Mouse (Mus musculus) MEL (cell line): ENCODE measurements around the gene Oscp1. TPM values are rescaled to one million over a fixed set of nuclear protein-coding genes. Genes with fewer than 3 reads are reported as not detected.

Source experiments
- DNase-seq: peaks from one replicate; pipeline ENCODE4 v3.0.0; 2011; ENCODE audit warnings: low read depth, low spot score
- H3K27ac ChIP-seq: 2 replicates; pipeline ENCODE4 v1.5.1; 2012; ENCODE audit warnings: low read depth, mild to moderate bottlenecking, control low read depth, low read length, moderate library complexity; ENCODE audit not compliant: control insufficient read depth
- H3K27me3 ChIP-seq, 2 experiments: fragments of 150-350 bp in 1 of 2; sonication (generic) in 1 of 2; 2 replicates each; pipeline ENCODE4 v1.6.1; 2012; ENCODE audit warnings: low read length in 2 of 2, mild to moderate bottlenecking in 2 of 2, improper control_type of control experiment in 1 of 2, moderate library complexity in 1 of 2; ENCODE audit not compliant: insufficient read depth in 2 of 2, control insufficient read depth in 1 of 2
- H3K36me3 ChIP-seq, 2 experiments: 2 replicates each; pipeline ENCODE4 v1.6.1; 2012 to 2014; ENCODE audit warnings: low read length in 2 of 2, improper control_type of control experiment in 1 of 2, inconsistent platforms in 1 of 2, mild to moderate bottlenecking in 1 of 2; ENCODE audit not compliant: insufficient read depth in 2 of 2, control insufficient read depth in 1 of 2
- H3K4me1 ChIP-seq, 2 experiments: fragments of 150-350 bp in 1 of 2; sonication (generic) in 1 of 2; 2 replicates each; pipeline ENCODE4 v1.6.1; 2012; ENCODE audit warnings: low read length in 2 of 2, improper control_type of control experiment in 1 of 2, mild to moderate bottlenecking in 1 of 2; ENCODE audit not compliant: insufficient read depth in 2 of 2, control insufficient read depth in 1 of 2
- H3K4me3 ChIP-seq, 2 experiments: fragments of 150-350 bp in 1 of 2; sonication (generic) in 1 of 2; 2 replicates each; pipeline ENCODE4 v1.5.1; 2012; ENCODE audit warnings: low read depth in 2 of 2, low read length in 2 of 2, mild to moderate bottlenecking in 2 of 2, moderate library complexity in 2 of 2, control low read depth in 1 of 2, improper control_type of control experiment in 1 of 2; ENCODE audit not compliant: control insufficient read depth in 1 of 2, insufficient read depth in 1 of 2
- H3K79me2 ChIP-seq: 2 replicates; pipeline ENCODE4 v1.6.1; 2012; ENCODE audit warnings: mild to moderate bottlenecking, low read length, moderate library complexity; ENCODE audit not compliant: control insufficient read depth, poor library complexity, insufficient read depth
- H3K9ac ChIP-seq: 2 replicates; pipeline ENCODE4 v1.6.1; 2012; ENCODE audit warnings: low read depth, mild to moderate bottlenecking, control low read depth, low read length, moderate library complexity; ENCODE audit not compliant: control insufficient read depth, poor library complexity, severe bottlenecking
- H3K9me3 ChIP-seq: fragments of 150-350 bp; sonication (generic); replicated peaks from 2 replicates; pipeline ENCODE4 v1.6.1; 2012; ENCODE audit warnings: mild to moderate bottlenecking, low read length, improper control_type of control experiment, moderate library complexity; ENCODE audit not compliant: insufficient read depth
- BHLHE40 ChIP-seq: IDR thresholded peaks from 2 replicates; pipeline ENCODE4 v1.6.1; 2012; ENCODE audit warnings: low read depth, mild to moderate bottlenecking, inconsistent platforms, low read length, improper control_type of control experiment, borderline replicate concordance
- ELF1 ChIP-seq: IDR thresholded peaks from 2 replicates; pipeline ENCODE4 v1.6.1; 2014; ENCODE audit warnings: low read depth, mild to moderate bottlenecking, inconsistent platforms, low read length, improper control_type of control experiment, moderate library complexity
- EP300 ChIP-seq, 2 experiments: IDR thresholded peaks; 2 replicates each; pipeline ENCODE4 v1.6.1; 2011; ENCODE audit warnings: improper control_type of control experiment in 2 of 2, low read length in 2 of 2, low read depth in 1 of 2, mild to moderate bottlenecking in 1 of 2
- ETS1 ChIP-seq: IDR thresholded peaks from 2 replicates; pipeline ENCODE4 v1.6.1; 2012; ENCODE audit warnings: low read depth, mild to moderate bottlenecking, inconsistent platforms, low read length, improper control_type of control experiment, moderate library complexity
- GATA1 ChIP-seq: IDR thresholded peaks from 2 replicates; pipeline ENCODE4 v1.6.1; 2011; ENCODE audit warnings: low read depth, low read length, improper control_type of control experiment
- HCFC1 ChIP-seq: IDR thresholded peaks from 2 replicates; pipeline ENCODE4 v1.6.1; 2012; ENCODE audit warnings: low read depth, mild to moderate bottlenecking, inconsistent platforms, low read length, improper control_type of control experiment, moderate library complexity
- MAFK ChIP-seq: IDR thresholded peaks from 2 replicates; pipeline ENCODE4 v1.6.1; 2011; ENCODE audit warnings: low read depth, mild to moderate bottlenecking, low read length, improper control_type of control experiment, borderline replicate concordance
- MAX ChIP-seq: IDR thresholded peaks from 2 replicates; pipeline ENCODE4 v1.6.1; 2011; ENCODE audit warnings: low read length, improper control_type of control experiment
- MXI1 ChIP-seq: IDR thresholded peaks from 2 replicates; pipeline ENCODE4 v1.6.1; 2011; ENCODE audit warnings: mild to moderate bottlenecking, low read depth, low read length, improper control_type of control experiment
- MYC ChIP-seq: IDR thresholded peaks from 2 replicates; pipeline ENCODE4 v1.6.1; 2011; ENCODE audit warnings: low read depth, mild to moderate bottlenecking, low read length, improper control_type of control experiment, moderate library complexity
- POLR2A ChIP-seq, 2 experiments: IDR thresholded peaks; 2 replicates each; pipeline ENCODE4 v1.6.1; 2011 to 2012; ENCODE audit warnings: low read length in 2 of 2, mild to moderate bottlenecking in 2 of 2, control low read depth in 1 of 2, improper control_type of control experiment in 1 of 2, low read depth in 1 of 2, moderate library complexity in 1 of 2; ENCODE audit not compliant: control insufficient read depth in 1 of 2, insufficient read depth in 1 of 2, poor library complexity in 1 of 2
- RCOR1 ChIP-seq: IDR thresholded peaks from 2 replicates; pipeline ENCODE4 v1.6.1; 2012; ENCODE audit warnings: low read depth, mild to moderate bottlenecking, inconsistent platforms, low read length, improper control_type of control experiment
- SIN3A ChIP-seq: IDR thresholded peaks from 2 replicates; pipeline ENCODE4 v1.6.1; 2012; ENCODE audit warnings: low read length, improper control_type of control experiment, inconsistent platforms
- SMC3 ChIP-seq: IDR thresholded peaks from 2 replicates; pipeline ENCODE4 v1.6.1; 2011; ENCODE audit warnings: low read depth, low read length, improper control_type of control experiment
- TBP ChIP-seq: IDR thresholded peaks from 2 replicates; pipeline ENCODE4 v1.8.0; 2011; ENCODE audit warnings: low read depth, low read length, improper control_type of control experiment
- TCF12 ChIP-seq: IDR thresholded peaks from 2 replicates; pipeline ENCODE4 v1.6.1; 2014; ENCODE audit warnings: low read depth, mild to moderate bottlenecking, inconsistent platforms, low read length, improper control_type of control experiment, moderate library complexity
- ZC3H11A ChIP-seq: IDR thresholded peaks from 2 replicates; pipeline ENCODE4 v1.6.1; 2012; ENCODE audit warnings: low read depth, mild to moderate bottlenecking, inconsistent platforms, low read length, improper control_type of control experiment
- ZMIZ1 ChIP-seq: IDR thresholded peaks from 2 replicates; pipeline ENCODE4 v1.6.1; 2012; ENCODE audit warnings: low read depth, mild to moderate bottlenecking, inconsistent platforms, low read length, improper control_type of control experiment, moderate library complexity
- ZNF384 ChIP-seq: IDR thresholded peaks from 2 replicates; pipeline ENCODE4 v1.6.1; 2012; ENCODE audit warnings: low read depth, mild to moderate bottlenecking, inconsistent platforms, low read length, improper control_type of control experiment
- polyA plus RNA-seq, 2 experiments: library from polyadenylated mRNA; stranded (reverse) in 1 of 2; unstranded in 1 of 2; fragments of >175 nt in 1 of 2; fragments of >200 nt in 1 of 2; gene quantifications; 2 replicates each; pipeline versions ENCODE4 v1.2.1 to v1.2.4; 2012; ENCODE audit warnings: low replicate concordance in 2 of 2, low read depth in 1 of 2; ENCODE audit not compliant: insufficient read length in 2 of 2, insufficient read depth in 1 of 2, missing spikeins in 1 of 2
- total RNA-seq: library from RNA; depleted of rRNA; stranded (reverse); fragments of 300-350 nt; gene quantifications from 2 replicates; pipeline ENCODE4 v1.2.3, GENCODE M21; 2012

Gene Oscp1
- total and polyA plus RNA-seq, 3 experiments, result 5.7 to 7.6 TPM; not detected in 1

DNA sequence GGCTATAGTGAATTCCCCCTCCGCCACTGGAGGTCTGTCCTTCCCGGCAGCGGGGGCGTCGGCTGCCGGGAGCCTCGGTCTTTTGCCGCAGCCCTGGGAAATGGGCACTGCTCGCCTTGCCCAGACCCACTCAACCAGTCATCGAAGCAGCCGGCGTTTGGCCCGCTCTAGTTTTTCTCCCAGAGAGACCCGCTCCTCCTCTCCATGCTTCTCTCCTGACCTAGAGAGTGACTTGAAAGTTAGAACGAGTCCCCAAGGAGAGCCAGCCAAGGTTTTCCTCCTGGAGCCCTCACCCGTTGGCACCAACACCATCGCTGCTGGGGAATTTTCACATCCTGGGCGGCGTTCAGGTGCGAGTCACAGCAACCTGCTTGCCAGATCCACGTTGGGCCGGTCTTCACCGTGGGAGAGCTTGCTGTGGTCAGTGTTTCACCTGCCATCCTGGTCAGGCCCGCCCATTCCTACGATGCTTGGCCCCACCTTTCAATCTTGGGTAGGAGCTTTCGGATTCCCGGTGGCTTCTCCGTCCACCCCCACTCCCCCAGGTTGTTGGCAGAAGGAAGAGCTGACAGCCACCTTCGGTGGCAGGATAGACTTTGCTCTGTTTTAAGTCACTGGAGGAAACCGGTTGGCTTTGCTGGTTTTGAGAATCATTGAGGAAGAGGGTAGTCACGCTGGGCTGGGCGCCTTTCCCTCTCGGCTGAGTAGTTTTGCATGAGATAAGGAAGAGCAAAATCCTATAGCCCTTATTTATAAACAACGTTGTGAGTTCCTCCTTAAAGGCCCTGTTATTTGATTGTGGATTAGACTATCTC lies 46.1 kb downstream of the Oscp1 start:
- no peaks in the 10 kb centered on the region for H3K9me3 ChIP-seq
- H3K9ac ChIP-seq, result peak overlapping the region; percentile 88
- TF ChIP-seq ETS1, result peak; percentile 80
- peak; percentile 78 for TF ChIP-seq GATA1
- TF ChIP-seq MAFK, result no peak
- TF ChIP-seq MXI1, result peak; percentile 88
- peak; percentile 45; the same call in 1 of the 2 replicates for TF ChIP-seq HCFC1
- TF ChIP-seq SIN3A, result peak; percentile 95
- 0 out of 4 replicates have a peak, but pooled peaks of 1 of the 2 experiments have one; percentile 9 for TF ChIP-seq EP300 (IDR thresholded peaks at IDR 0.05; ENCODE audit: low read depth in 1 of 2, low read length in 2 of 2)
- TF ChIP-seq POLR2A (IDR thresholded peaks at IDR 0.05; ENCODE audit: control insufficient read depth in 1 of 2, insufficient read depth in 1 of 2, low read depth in 1 of 2, low read length in 2 of 2, poor library complexity in 1 of 2), result no peak
- no peak for TF ChIP-seq ELF1
- TF ChIP-seq ZNF384, result no peak
- TF ChIP-seq TCF12, result no peak
- peak; percentile 54; the same call in 1 of the 2 replicates for TF ChIP-seq RCOR1
- TF ChIP-seq BHLHE40, result 0 out of 2 replicates have a peak, but pooled peaks have one; percentile 19
- TF ChIP-seq MAX, result peak; percentile 15
- TF ChIP-seq SMC3, result no peak
- DNase-seq, result peak; percentile 84
- peaks cover 53% of the 10 kb centered on the region for H3K79me2 ChIP-seq
- H3K4me1 ChIP-seq, result peaks cover 12 to 54% of the 10 kb centered on the region in 2 experiments
- no peaks in the 10 kb centered on the region for H3K27me3 ChIP-seq
- H3K4me3 ChIP-seq, result peak overlapping the region; percentile 84 to 93
- H3K36me3 ChIP-seq, result peaks cover 0 to 42% of the 10 kb centered on the region in 2 experiments; a peak in 2 of 4 replicates
- H3K27ac ChIP-seq, result peak overlapping the region; percentile 85

DNA sequence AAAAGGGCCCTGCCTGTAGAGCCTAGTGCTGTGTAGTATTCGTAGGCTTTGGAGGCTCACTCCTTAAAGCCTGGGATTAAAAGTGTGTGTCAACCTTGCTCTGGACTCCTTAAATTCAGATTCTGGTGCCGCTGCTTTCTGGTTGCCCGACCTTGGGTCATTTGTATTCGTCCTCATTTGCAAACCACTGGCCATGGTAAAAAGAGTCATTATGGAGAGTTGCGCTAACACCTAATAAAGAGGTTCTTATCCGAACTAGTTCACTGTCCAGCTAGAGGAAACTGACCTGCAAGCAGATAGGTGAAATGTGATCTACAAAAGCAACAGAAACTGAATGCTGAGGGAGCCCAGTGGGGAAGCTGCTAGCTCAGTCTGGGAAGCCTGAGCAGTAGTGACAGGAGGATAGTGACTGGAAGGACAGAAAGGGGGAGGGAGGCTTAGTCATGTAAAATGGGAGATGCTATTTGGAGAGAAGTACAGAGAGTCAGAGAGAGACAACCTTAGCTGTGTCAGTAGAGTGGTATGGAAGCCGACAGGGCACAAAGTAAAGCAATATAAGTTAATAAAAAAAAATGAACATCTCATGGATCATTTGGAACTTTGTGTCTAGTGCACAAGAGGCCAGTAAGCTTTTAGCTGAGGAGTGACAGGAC lies 46.9 kb downstream of the Oscp1 start:
- Histone ChIP-seq H3K4me3 (peak overlapping the region; percentile 84 to 93), H3K27ac (peak overlapping the region; percentile 50), H3K9ac (peak overlapping the region; percentile 45), H3K36me3 (peaks cover 0 to 43% of the 10 kb centered on the region in 2 experiments; a peak in 2 of 4 replicates), H3K4me1 (peaks cover 13 to 54% of the 10 kb centered on the region in 2 experiments), H3K9me3 (no peaks in the 10 kb centered on the region), H3K27me3 (no peaks in the 10 kb centered on the region), H3K79me2 (peaks cover 56% of the 10 kb centered on the region)
- no peak for TF ChIP-seq MYC
- no peak for TF ChIP-seq TBP
- TF ChIP-seq ZC3H11A, result no peak
- TF ChIP-seq SIN3A, result no peak
- no peak for TF ChIP-seq ZMIZ1
- DNase-seq, result no peak
